Mouse (Mus musculus) bone marrow macrophage, adult 2 months (primary cell): ENCODE measurements at regions not wholly inside any gene's neighbourhood (a gene's known extent, or its start where the extent isn't known, plus 50 kb on each side); places are given as distances from the start of the nearest gene placed in this dataset.

ENCODE experiments used
- CTCF ChIP-seq: IDR thresholded peaks from 2 replicates; pipeline ENCODE4 v1.5.1; 2012; ENCODE audit warnings: low read depth, mild to moderate bottlenecking, low read length, moderate library complexity
- POLR2A ChIP-seq: IDR thresholded peaks from 2 replicates; pipeline ENCODE4 v1.6.1; 2012; ENCODE audit warnings: mild to moderate bottlenecking, low read depth, low read length, borderline replicate concordance

DNA sequence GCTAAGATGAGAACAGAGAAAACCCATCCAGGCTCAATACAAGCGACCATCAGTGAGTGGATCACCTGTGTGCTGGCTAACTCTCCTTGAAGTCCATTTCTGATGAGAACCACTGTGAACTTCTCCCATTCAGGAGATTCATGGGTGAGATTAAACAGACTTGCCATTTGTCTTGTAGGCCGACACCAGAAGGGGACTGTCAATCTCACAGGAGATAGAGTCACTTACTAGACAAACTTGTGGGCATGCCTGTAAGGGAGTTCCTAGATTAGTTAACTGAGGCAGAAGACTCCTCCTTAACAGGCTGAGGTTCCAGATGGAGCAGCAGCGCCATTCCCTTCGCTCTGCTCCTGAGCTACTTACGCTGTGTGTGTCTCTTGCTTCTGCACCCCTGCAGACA, 114.7 kb upstream of the Max start:
- no peak for TF ChIP-seq CTCF
- no peak for TF ChIP-seq POLR2A
